Comparison of ENCODE assay signal across 21 mouse cellular contexts in genomic region chr6:93363846-93364245, GRCm38 (mm10).
DNase-seq lines count a peak whose midpoint lies in the region; ATAC-seq and TF ChIP-seq lines count a peak whose summit lies in the region.
"Had no signal": no experiment of that assay in that cellular context is flagged by ENCODE, and none has a peak within 500 bp of the region (broad histone marks: within the 10 kb centered on the region; RNA-seq: fewer than 3 reads in every experiment).

No protein-coding gene starts in this region.

- no peak overlapping the region for H3K4me3 ChIP-seq in heart, adult 2 months
- no peak overlapping the region for H3K4me3 ChIP-seq in liver, embryonic 14.5 days (ENCODE audit: insufficient read depth in 1 of 2, low read depth in 2 of 2, low read length in 2 of 2)
- no peak overlapping the region for H3K4me3 ChIP-seq in liver, embryonic 12.5 days
- H3K4me3 ChIP-seq in ES-Bruce4 (ENCODE audit: low read depth, low read length), result no peak overlapping the region
- H3K4me3 ChIP-seq: embryonic facial prominence, embryonic 13.5 days; forebrain, embryonic 13.5 days; limb, embryonic 12.5 days; lung, embryonic 15.5 days; midbrain, embryonic 13.5 days had no signal

- no peak for DNase-seq in heart, adult 2 months
- DNase-seq in heart, adult 9 months (ENCODE audit: low spot score in 2 of 2), result no peak
- no peak for DNase-seq in liver, embryonic 14.5 days (ENCODE audit: low read depth in 3 of 3, low spot score in 3 of 3)
- no peak for DNase-seq in brain, embryonic 14.5 days (ENCODE audit: low read depth)
- no peak for DNase-seq in spleen, postnatal 10 days (ENCODE audit: low spot score in 2 of 2)
- DNase-seq in thymus, postnatal 10 days (ENCODE audit: low spot score in 2 of 2), result no peak
- DNase-seq: cerebellum, adult 18-20 months; cerebellum, postnatal 14 days; kidney, adult 18-20 months; right cerebral cortex, postnatal 14 days; thymus, postnatal 25 days had no signal

- H3K27me3 ChIP-seq in heart, adult 2 months (ENCODE audit: control insufficient read depth, insufficient read depth, low read length), result no peaks in the 10 kb centered on the region
- no peaks in the 10 kb centered on the region for H3K27me3 ChIP-seq in liver, embryonic 14.5 days (ENCODE audit: control insufficient read depth, insufficient read depth, low read length)
- H3K27me3 ChIP-seq in liver, embryonic 12.5 days (replicated peaks), result no peaks in the 10 kb centered on the region
- H3K27me3 ChIP-seq in ES-Bruce4 (ENCODE audit: control insufficient read depth, insufficient read depth, low read length, poor library complexity, severe bottlenecking), result no peaks in the 10 kb centered on the region
- H3K27me3 ChIP-seq: embryonic facial prominence, embryonic 13.5 days; forebrain, embryonic 13.5 days; limb, embryonic 12.5 days; lung, embryonic 15.5 days; midbrain, embryonic 13.5 days had no signal

- no peaks in the 10 kb centered on the region for H3K79me2 ChIP-seq in heart, adult 2 months (replicated peaks; ENCODE audit: control insufficient read depth, insufficient read depth, low read length)

- TF ChIP-seq CTCF in heart, adult 2 months (IDR thresholded peaks at IDR 0.05), result peak; percentile 28
- 0 out of 2 replicates have a peak, but pooled peaks have one; percentile 5 for TF ChIP-seq CTCF in liver, embryonic 14.5 days (IDR thresholded peaks at IDR 0.05; ENCODE audit: low read depth)
- peak; percentile 16 for TF ChIP-seq CTCF in ES-Bruce4 (IDR thresholded peaks at IDR 0.05; ENCODE audit: low read depth, low read length)
- TF ChIP-seq CTCF in brain, embryonic 14.5 days (IDR thresholded peaks at IDR 0.05; ENCODE audit: borderline replicate concordance, extremely low read depth, insufficient read depth, insufficient read length), result peak; percentile 28; the same call in 1 of the 2 replicates

- H3K27ac ChIP-seq in heart, adult 2 months, result no peak overlapping the region
- no peak overlapping the region for H3K27ac ChIP-seq in liver, embryonic 14.5 days
- H3K27ac ChIP-seq in liver, embryonic 12.5 days, result no peak overlapping the region
- no peak overlapping the region for H3K27ac ChIP-seq in ES-Bruce4 (ENCODE audit: insufficient read depth, low read length)
- H3K27ac ChIP-seq: embryonic facial prominence, embryonic 13.5 days; forebrain, embryonic 13.5 days; kidney, postnatal 0 days; limb, embryonic 12.5 days; lung, embryonic 15.5 days; midbrain, embryonic 13.5 days had no signal

- H3K36me3 ChIP-seq in heart, adult 2 months (ENCODE audit: control insufficient read depth, insufficient read depth, low read length), result no peaks in the 10 kb centered on the region
- H3K36me3 ChIP-seq in liver, embryonic 14.5 days (replicated peaks; ENCODE audit: control insufficient read depth, insufficient read depth, low read depth), result no peaks in the 10 kb centered on the region
- H3K36me3 ChIP-seq in liver, embryonic 12.5 days, result no peaks in the 10 kb centered on the region
- H3K36me3 ChIP-seq in ES-Bruce4 (ENCODE audit: control insufficient read depth, insufficient read depth, low read length, poor library complexity, severe bottlenecking), result no peaks in the 10 kb centered on the region
- H3K36me3 ChIP-seq: embryonic facial prominence, embryonic 13.5 days; limb, embryonic 12.5 days; lung, embryonic 15.5 days; midbrain, embryonic 13.5 days had no signal

- intact Hi-C loops in heart, adult 2 months (cut with DNase I), result no loop called here

- no peak for TF ChIP-seq EP300 in heart, adult 2 months (IDR thresholded peaks at IDR 0.05; ENCODE audit: insufficient read depth, low read depth, low read length)
- no peak for TF ChIP-seq EP300 in liver, embryonic 14.5 days (IDR thresholded peaks at IDR 0.05; ENCODE audit: low read depth)
- TF ChIP-seq EP300 in ES-Bruce4 (IDR thresholded peaks at IDR 0.05; ENCODE audit: insufficient read depth, low read depth, low read length), result no peak

- no peak for ATAC-seq in liver, embryonic 14.5 days (ENCODE audit: insufficient read depth)
- no peak for ATAC-seq in liver, embryonic 12.5 days
- ATAC-seq: forebrain, embryonic 13.5 days; midbrain, embryonic 13.5 days had no signal

- H3K4me2 ChIP-seq in liver, embryonic 14.5 days (ENCODE audit: low read depth), result no peak overlapping the region
- no peak overlapping the region for H3K4me2 ChIP-seq in liver, embryonic 12.5 days
- H3K4me2 ChIP-seq: embryonic facial prominence, embryonic 13.5 days; forebrain, embryonic 13.5 days; heart, embryonic 11.5 days; limb, embryonic 12.5 days; liver, embryonic 11.5 days; lung, embryonic 15.5 days; midbrain, embryonic 13.5 days had no signal

- H3K9me3 ChIP-seq in liver, embryonic 14.5 days (ENCODE audit: control insufficient read depth, low read length), result no peaks in the 10 kb centered on the region
- no peaks in the 10 kb centered on the region for H3K9me3 ChIP-seq in liver, embryonic 12.5 days (replicated peaks)
- no peaks in the 10 kb centered on the region for H3K9me3 ChIP-seq in ES-Bruce4 (replicated peaks; ENCODE audit: control insufficient read depth, insufficient read depth, low read length, poor library complexity, severe bottlenecking)
- H3K9me3 ChIP-seq: embryonic facial prominence, embryonic 13.5 days; forebrain, embryonic 13.5 days; limb, embryonic 12.5 days; lung, embryonic 15.5 days; midbrain, embryonic 13.5 days had no signal

- H3K9ac ChIP-seq in heart, adult 2 months (ENCODE audit: low read depth, low read length), result no peak overlapping the region
- H3K9ac ChIP-seq in liver, embryonic 14.5 days (replicated peaks), result no peak overlapping the region
- H3K9ac ChIP-seq in liver, embryonic 12.5 days, result no peak overlapping the region
- no peak overlapping the region for H3K9ac ChIP-seq in ES-Bruce4 (ENCODE audit: low read depth, poor library complexity, severe bottlenecking)
- H3K9ac ChIP-seq: embryonic facial prominence, embryonic 13.5 days; forebrain, embryonic 13.5 days; limb, embryonic 12.5 days; lung, embryonic 15.5 days; midbrain, embryonic 13.5 days had no signal

- no peaks in the 10 kb centered on the region for H3K4me1 ChIP-seq in heart, adult 2 months (ENCODE audit: control insufficient read depth, insufficient read depth, low read length)
- no peaks in the 10 kb centered on the region for H3K4me1 ChIP-seq in liver, embryonic 14.5 days (replicated peaks; ENCODE audit: control insufficient read depth in 2 of 2, insufficient read depth in 2 of 2, low read length in 1 of 2)
- no peaks in the 10 kb centered on the region for H3K4me1 ChIP-seq in liver, embryonic 12.5 days
- no peaks in the 10 kb centered on the region for H3K4me1 ChIP-seq in ES-Bruce4 (ENCODE audit: control insufficient read depth, insufficient read depth, low read length)
- H3K4me1 ChIP-seq: embryonic facial prominence, embryonic 13.5 days; forebrain, embryonic 13.5 days; limb, embryonic 12.5 days; lung, embryonic 15.5 days; midbrain, embryonic 13.5 days had no signal

- WGBS in heart, adult 2 months, result 76% methylated on average over 4 of the region's 4 CpGs
- WGBS in liver, embryonic 14.5 days (ENCODE audit: insufficient replicate concordance), result 44% methylated on average over 4 of the region's 4 CpGs
- WGBS in liver, embryonic 12.5 days (ENCODE audit: insufficient replicate concordance), result 51% methylated on average over 4 of the region's 4 CpGs

- no peak for TF ChIP-seq POLR2A in heart, adult 2 months (IDR thresholded peaks at IDR 0.05; ENCODE audit: insufficient read depth, low read depth, low read length)
- no peak for TF ChIP-seq POLR2A in ES-Bruce4 (IDR thresholded peaks at IDR 0.05; ENCODE audit: insufficient read depth, low read length)
- TF ChIP-seq POLR2A in brain, embryonic 14.5 days (IDR thresholded peaks at IDR 0.05; ENCODE audit: borderline replicate concordance, extremely low read depth, insufficient read depth, insufficient read length, poor library complexity, severe bottlenecking), result no peak
